Comparison of ENCODE assay signal across 1 mouse cellular context in the genomic region with DNA sequence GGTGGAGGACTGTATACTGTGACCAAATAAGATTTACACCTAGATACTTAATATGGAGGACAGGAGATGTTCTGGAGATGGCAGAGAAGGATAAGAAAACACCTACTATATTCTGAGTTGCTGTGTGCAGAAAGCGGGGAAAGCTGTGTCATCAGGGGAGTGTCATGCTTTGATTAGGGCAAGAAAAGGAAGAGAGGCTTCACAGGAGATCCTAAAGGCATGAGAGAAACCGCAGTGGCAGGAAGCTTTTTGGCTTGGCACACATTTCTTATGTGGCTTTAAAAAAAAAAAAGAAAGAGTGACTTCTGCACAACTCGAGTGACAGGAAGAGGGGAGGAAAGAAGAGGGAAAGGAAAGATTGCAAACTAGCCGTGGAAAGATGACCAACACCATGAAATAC.
TF ChIP-seq lines count a peak whose summit lies in the region.

No protein-coding gene starts in this region.

TF ChIP-seq in myocyte, 11 proteins besides CTCF, POLR2A, EP300 and RAD21 (continued from another document):
- TF ChIP-seq TCF12 (IDR thresholded peaks at IDR 0.05; ENCODE audit: insufficient read depth, poor library complexity, severe bottlenecking), result no peak
- TF ChIP-seq CEBPB (IDR thresholded peaks at IDR 0.05; ENCODE audit: insufficient read depth, poor library complexity, severe bottlenecking), result no peak
